Mouse (Mus musculus) intestine, embryonic 15.5 days (tissue): ENCODE measurements at regions not wholly inside any gene's neighbourhood (a gene's known extent, or its start where the extent isn't known, plus 50 kb on each side); places are given as distances from the start of the nearest gene placed in this dataset.

ENCODE experiments used
- ATAC-seq: fragments of 200-750 bp; cut with Nextera tagmentation; 2 replicates; pipeline ENCODE4 v1.8.0; 2017; ENCODE audit warnings: moderate TSS enrichment, moderate library complexity
- H3K27ac ChIP-seq: fragments of 300-500 bp; sonication (generic); 2 replicates; pipeline ENCODE4 v1.5.1; 2015; ENCODE audit warnings: mild to moderate bottlenecking, inconsistent platforms
- H3K27me3 ChIP-seq: fragments of 300-500 bp; sonication (generic); replicated peaks from 2 replicates; pipeline ENCODE4 v1.6.1; 2015; ENCODE audit warnings: inconsistent platforms
- H3K36me3 ChIP-seq: fragments of 300-500 bp; sonication (generic); 2 replicates; pipeline ENCODE4 v1.6.1; 2015; ENCODE audit warnings: inconsistent platforms
- H3K4me1 ChIP-seq: fragments of 300-500 bp; sonication (generic); replicated peaks from 2 replicates; pipeline ENCODE4 v1.6.1; 2015; ENCODE audit warnings: inconsistent platforms
- H3K4me2 ChIP-seq: fragments of 300-500 bp; sonication (generic); replicated peaks from 2 replicates; pipeline ENCODE4 v1.6.1; 2015; ENCODE audit warnings: mild to moderate bottlenecking, inconsistent platforms
- H3K4me3 ChIP-seq: fragments of 300-500 bp; sonication (generic); replicated peaks from 2 replicates; pipeline ENCODE4 v1.5.1; 2015; ENCODE audit warnings: inconsistent platforms
- H3K9ac ChIP-seq: fragments of 300-500 bp; sonication (generic); 2 replicates; pipeline ENCODE4 v1.6.1; 2015; ENCODE audit warnings: inconsistent platforms
- H3K9me3 ChIP-seq: fragments of 300-500 bp; sonication (generic); 2 replicates; pipeline ENCODE4 v1.6.1; 2016; ENCODE audit warnings: inconsistent platforms
- WGBS: fragments of 180-500 bp; shearing (Covaris S2); methylation state at CpG from one replicate; pipeline ENCODE4 v1.1.7; 2015; 5-methylcytosine and 5-hydroxymethylcytosine counted together

DNA sequence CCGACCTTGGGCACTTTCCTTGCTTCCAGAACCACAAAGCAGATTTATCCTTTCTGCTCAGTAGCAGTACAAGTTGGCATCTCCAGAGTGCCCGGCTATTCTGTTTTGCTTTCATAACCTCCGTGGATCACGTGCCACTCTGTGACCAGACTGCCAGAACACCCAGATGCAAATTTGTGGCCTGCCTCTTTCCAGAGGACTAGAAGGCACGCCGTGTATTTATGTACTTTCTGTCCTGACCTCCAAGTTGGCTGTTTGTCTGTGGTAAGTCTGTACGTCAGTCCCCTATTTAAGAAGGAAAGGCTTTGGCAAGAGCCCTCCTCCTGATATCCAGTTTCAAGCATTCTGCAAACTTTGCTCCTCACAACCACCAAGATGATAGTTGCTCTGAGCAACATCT, 319.6 kb upstream of the Dynlrb2 start:
- H3K9ac ChIP-seq: no peak overlapping the region
- no peak overlapping the region for H3K27ac ChIP-seq
- no peak overlapping the region for H3K4me3 ChIP-seq
- no peaks in the 10 kb centered on the region for H3K36me3 ChIP-seq
- H3K9me3 ChIP-seq: no peaks in the 10 kb centered on the region
- 87% methylated on average over 7 of the region's 7 CpGs for WGBS
- no peaks in the 10 kb centered on the region for H3K4me1 ChIP-seq
- no peak for ATAC-seq
- no peak overlapping the region for H3K4me2 ChIP-seq
- H3K27me3 ChIP-seq: no peaks in the 10 kb centered on the region

DNA sequence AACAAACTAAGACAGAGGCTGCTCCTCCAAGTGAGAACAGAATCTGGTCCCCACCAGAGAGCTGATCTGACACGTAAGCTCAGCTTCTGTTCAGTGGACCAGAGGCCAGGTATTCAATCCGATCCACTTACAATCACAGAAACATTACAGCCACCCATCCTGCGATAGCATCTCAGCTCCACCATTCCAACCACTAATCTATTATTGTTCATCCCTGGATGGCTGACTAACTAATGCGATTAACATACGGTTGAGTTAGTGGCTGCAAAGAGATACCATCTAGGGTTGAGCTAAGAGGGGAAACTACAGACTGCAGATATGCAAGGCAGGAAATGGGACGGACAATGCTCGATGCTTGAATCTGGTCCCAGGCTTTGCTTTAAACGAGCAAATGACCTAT, 320.5 kb upstream of the Dynlrb2 start:
- H3K9me3 ChIP-seq: no peaks in the 10 kb centered on the region

DNA sequence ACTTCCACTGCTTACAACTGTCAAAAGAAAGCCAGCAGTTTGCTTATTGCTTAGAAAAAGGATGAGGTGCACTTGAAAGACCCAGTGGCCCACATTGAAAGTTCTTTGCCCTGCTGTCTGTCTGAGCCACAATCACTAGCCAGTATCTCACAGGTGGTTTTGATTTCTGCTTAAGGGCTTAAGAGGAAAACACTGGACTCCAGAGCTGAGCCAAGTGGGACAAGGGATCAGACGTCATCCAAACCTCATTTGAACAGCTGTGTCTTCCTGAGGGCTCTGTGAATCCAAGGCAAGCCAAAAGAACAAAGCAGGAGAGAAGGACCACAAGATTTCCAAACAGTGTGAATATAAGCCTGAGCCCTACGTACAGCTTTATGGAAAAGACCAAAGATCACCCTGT, 326.8 kb upstream of the Dynlrb2 start:
- no peak overlapping the region for H3K9ac ChIP-seq
- H3K4me1 ChIP-seq: no peaks in the 10 kb centered on the region
- no peak overlapping the region for H3K27ac ChIP-seq
- no peaks in the 10 kb centered on the region for H3K27me3 ChIP-seq
- 62% methylated on average over 2 of the region's 2 CpGs for WGBS
- H3K36me3 ChIP-seq: no peaks in the 10 kb centered on the region
- no peaks in the 10 kb centered on the region for H3K9me3 ChIP-seq
- H3K4me2 ChIP-seq: no peak overlapping the region
- no peak overlapping the region for H3K4me3 ChIP-seq
- no peak for ATAC-seq

More for the DNA sequence above, 320.5 kb upstream of the Dynlrb2 start:
- Histone ChIP-seq H3K36me3 (no peaks in the 10 kb centered on the region), H3K4me1 (no peaks in the 10 kb centered on the region), H3K27me3 (no peaks in the 10 kb centered on the region), H3K4me3 (no peak overlapping the region), H3K4me2 (no peak overlapping the region), H3K9ac (no peak overlapping the region), H3K27ac (no peak overlapping the region)
- WGBS: 78% methylated on average over 8 of the region's 8 CpGs
- ATAC-seq: no peak

DNA sequence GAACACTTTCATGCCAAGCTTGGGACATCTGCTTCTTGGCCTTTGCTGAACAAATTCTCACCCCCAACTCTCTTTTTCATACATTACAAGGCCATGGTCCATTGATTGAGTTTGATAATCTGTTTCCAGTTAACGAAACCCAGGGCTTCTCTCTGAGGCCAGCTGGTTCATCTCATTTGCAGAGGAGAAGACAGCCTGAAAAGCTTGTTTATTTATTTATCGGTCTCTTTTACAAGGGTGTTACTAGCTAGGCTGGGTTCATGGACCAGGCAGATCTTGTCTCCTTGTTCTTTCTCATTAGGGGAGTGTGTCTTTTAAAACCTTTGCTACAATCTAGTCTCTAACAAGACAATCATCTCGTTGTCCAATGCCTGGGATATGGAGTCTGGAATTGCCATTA, 329.9 kb upstream of the Dynlrb2 start:
- Histone ChIP-seq H3K4me1 (no peaks in the 10 kb centered on the region), H3K4me3 (no peak overlapping the region), H3K36me3 (no peaks in the 10 kb centered on the region), H3K9me3 (no peaks in the 10 kb centered on the region), H3K27me3 (no peaks in the 10 kb centered on the region), H3K9ac (no peak overlapping the region), H3K4me2 (no peak overlapping the region), H3K27ac (no peak overlapping the region)
- WGBS: 42% methylated on average over 3 of the region's 3 CpGs
- ATAC-seq: no peak

DNA sequence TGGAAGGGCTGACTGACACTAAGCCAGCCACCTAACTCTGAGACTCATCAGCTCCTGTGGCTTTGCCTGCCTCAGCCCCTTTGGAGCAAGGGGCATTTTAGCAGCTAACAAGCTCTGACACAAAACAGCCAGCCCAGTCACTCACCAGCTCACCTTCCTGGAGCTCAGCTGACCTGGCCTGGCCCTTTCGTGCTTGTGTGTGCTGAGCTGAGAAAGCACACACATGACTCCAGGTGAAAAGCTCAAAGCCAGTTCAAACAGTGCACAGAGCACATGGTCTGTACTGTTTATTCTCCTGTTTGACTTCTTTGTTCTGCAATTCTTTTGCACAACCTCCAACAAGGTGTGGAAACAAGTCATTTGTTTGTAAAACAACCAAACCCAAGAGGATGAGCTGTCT, 330.8 kb upstream of the Dynlrb2 start:
- ATAC-seq: no peak
- H3K4me3 ChIP-seq: no peak overlapping the region
- H3K9ac ChIP-seq: no peak overlapping the region
- H3K4me1 ChIP-seq: no peaks in the 10 kb centered on the region
- H3K27me3 ChIP-seq: no peaks in the 10 kb centered on the region
- no peaks in the 10 kb centered on the region for H3K36me3 ChIP-seq
- H3K9me3 ChIP-seq: no peaks in the 10 kb centered on the region
- 51% methylated on average over 1 of the region's 1 CpGs for WGBS
- H3K4me2 ChIP-seq: no peak overlapping the region
- H3K27ac ChIP-seq: no peak overlapping the region

DNA sequence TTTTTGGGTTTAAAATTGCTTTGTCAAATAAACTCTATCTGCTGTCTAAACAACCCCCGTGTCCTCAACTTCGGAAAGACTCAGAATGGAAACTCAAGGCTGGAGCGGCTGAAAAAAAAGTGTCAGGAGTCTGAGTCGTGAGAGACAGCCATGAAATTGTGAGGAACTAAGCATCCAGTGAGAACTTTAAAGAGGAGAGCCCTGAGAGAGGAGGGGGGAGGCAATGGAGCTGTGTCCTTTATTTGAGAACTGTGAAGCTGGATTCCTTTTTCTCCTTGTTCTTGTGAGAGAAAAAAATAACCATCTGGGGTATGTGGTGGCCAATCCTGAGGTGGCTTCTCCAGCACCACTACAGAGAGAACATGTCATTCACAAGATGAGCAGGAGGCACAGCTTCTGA, 336.9 kb upstream of the Dynlrb2 start:
- 40% methylated on average over 4 of the region's 4 CpGs for WGBS
- ATAC-seq: no peak
- H3K36me3 ChIP-seq: no peaks in the 10 kb centered on the region
- no peak overlapping the region for H3K4me2 ChIP-seq
- H3K9ac ChIP-seq: no peak overlapping the region
- no peak overlapping the region for H3K4me3 ChIP-seq
- H3K27ac ChIP-seq: no peak overlapping the region
- H3K9me3 ChIP-seq: no peaks in the 10 kb centered on the region
- H3K4me1 ChIP-seq: no peaks in the 10 kb centered on the region
- no peaks in the 10 kb centered on the region for H3K27me3 ChIP-seq

DNA sequence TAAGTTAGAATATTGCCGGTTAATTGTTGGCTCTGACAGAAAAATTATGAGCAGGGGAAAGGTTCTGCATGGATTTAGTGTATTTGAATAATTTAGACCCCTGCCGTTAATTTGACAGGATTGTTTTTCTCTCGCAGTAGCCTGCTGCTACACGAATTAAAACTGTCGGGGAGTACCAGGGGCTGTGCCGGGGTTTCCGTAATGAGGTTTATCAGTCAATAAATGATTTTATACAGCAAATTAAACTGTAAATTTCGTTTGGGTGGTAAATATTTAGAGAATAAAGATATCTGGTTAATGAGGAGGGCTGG, 339.8 kb upstream of the Dynlrb2 start:
- Histone ChIP-seq H3K4me1 (no peaks in the 10 kb centered on the region), H3K4me3 (no peak overlapping the region), H3K9me3 (no peaks in the 10 kb centered on the region), H3K9ac (no peak overlapping the region), H3K36me3 (no peaks in the 10 kb centered on the region), H3K4me2 (no peak overlapping the region), H3K27ac (no peak overlapping the region), H3K27me3 (no peaks in the 10 kb centered on the region)
- no peak for ATAC-seq
- 28% methylated on average over 8 of the region's 8 CpGs for WGBS

DNA sequence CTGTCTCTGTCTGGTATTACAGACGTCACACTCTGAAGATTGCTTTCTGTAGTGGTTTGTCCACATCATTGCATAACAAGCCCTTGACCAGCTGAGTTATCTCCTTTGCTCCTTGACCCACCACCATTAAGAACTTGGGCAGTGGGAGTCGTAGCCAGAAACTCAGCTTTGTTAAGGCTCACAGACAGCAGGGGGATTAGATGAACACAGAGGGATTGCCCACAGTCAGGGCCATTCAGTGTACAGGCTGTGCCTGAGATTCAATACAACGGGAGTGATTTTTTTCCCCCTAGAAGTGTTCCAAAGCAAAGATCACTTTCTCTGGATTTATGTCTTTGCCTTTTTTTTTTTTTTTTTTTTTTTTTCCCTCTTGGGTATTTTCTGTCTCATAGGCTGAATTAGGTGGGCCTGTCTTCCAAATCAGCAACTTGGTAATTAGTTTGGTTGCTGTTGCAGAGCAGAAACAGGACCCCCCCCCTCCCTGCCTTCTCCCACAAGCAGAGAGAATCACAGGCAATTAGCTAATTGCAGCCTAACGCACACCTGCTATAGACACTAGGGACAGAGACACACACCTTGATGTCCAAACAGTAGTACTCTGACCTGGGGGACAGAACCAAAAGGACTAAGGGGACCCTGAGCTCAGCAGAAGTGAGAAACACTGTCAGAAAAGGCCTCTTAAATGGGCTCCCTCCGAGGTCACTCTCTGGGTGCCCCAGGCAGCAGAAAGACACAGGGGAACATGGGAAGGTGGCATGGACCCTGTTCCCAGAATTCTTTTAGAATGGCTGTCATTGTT, 340.4 kb upstream of the Dynlrb2 start:
- no peak overlapping the region for H3K4me2 ChIP-seq
- no peak overlapping the region for H3K9ac ChIP-seq
- 58% methylated on average over 5 of the region's 5 CpGs for WGBS
- H3K9me3 ChIP-seq: no peaks in the 10 kb centered on the region
- no peaks in the 10 kb centered on the region for H3K36me3 ChIP-seq
- H3K4me3 ChIP-seq: no peak overlapping the region
- no peak overlapping the region for H3K27ac ChIP-seq
- no peak for ATAC-seq
- H3K4me1 ChIP-seq: no peaks in the 10 kb centered on the region
- no peaks in the 10 kb centered on the region for H3K27me3 ChIP-seq

DNA sequence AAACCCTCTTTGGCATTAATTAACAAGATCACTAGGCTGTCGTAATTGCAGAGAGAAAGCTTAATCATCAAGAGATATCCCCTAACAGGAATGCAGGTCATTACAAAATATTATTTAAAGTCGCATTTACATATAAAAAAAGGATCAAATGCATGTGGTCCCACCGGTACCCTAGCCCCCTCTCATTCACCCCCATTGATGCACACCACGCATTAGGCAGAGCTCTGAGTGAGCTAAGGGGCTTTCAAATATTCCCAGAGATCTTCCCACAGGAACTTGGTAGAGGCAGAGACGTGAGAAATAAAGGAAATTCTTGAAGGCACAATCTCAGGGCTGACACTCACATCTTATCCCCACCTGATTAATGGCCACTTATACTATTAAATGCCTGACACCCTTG, 343.8 kb upstream of the Dynlrb2 start:
- H3K36me3 ChIP-seq: no peaks in the 10 kb centered on the region
- no peak for ATAC-seq
- H3K4me3 ChIP-seq: no peak overlapping the region
- no peaks in the 10 kb centered on the region for H3K27me3 ChIP-seq
- no peak overlapping the region for H3K27ac ChIP-seq
- no peaks in the 10 kb centered on the region for H3K9me3 ChIP-seq
- no peak overlapping the region for H3K4me2 ChIP-seq
- H3K4me1 ChIP-seq: no peaks in the 10 kb centered on the region
- no peak overlapping the region for H3K9ac ChIP-seq
- 73% methylated on average over 5 of the region's 5 CpGs for WGBS

DNA sequence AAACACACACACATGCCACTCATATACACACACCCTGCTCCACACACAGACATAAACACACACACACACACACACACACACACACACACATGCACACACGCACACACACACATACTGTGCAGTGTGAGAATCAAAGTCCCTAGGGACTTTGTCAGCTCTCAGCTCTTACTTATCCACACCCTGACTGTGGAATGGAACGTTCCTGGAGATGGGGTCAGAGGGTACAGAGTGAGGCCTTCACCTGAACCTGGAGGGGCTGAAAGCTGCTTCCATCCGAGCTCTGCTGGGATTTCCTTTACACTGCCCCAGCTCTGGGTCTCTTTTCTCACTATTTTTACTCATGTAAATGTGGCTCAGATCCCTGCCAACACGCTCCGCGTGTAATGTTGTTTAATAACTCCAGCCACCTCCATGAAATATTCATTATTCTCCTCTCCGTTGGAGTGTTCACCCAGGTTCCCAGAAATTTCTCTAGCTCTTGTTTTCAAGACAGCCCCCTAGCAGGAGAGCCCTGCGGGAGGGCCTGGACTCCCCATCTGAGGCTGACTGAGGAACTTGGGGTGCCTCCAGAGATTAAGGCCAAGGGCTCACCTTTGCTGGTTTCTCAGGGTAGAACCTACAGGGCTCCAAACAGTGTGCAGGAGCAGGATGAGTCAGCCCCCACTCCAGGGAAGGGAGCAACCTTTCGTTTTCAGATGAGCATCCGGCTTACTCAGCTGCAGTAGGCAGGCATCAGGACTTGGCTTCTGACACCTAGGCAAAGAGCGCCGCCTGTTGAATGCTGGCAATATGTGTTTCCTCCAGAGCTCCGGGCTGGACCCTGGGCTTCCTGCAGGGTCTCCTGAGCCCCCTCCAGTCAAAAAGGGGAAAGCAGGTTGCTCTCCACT, 360.8 kb upstream of the Dynlrb2 start:
- Histone ChIP-seq H3K36me3 (no peaks in the 10 kb centered on the region), H3K9ac (no peak overlapping the region), H3K9me3 (no peaks in the 10 kb centered on the region), H3K4me2 (no peak overlapping the region), H3K4me1 (peaks cover 4% of the 10 kb centered on the region; the same call in 1 of the 2 replicates), H3K27me3 (no peaks in the 10 kb centered on the region), H3K27ac (no peak overlapping the region; the same call in 1 of the 2 replicates), H3K4me3 (no peak overlapping the region)
- peak; percentile 76 for ATAC-seq
- WGBS: 43% methylated on average over 13 of the region's 13 CpGs

DNA sequence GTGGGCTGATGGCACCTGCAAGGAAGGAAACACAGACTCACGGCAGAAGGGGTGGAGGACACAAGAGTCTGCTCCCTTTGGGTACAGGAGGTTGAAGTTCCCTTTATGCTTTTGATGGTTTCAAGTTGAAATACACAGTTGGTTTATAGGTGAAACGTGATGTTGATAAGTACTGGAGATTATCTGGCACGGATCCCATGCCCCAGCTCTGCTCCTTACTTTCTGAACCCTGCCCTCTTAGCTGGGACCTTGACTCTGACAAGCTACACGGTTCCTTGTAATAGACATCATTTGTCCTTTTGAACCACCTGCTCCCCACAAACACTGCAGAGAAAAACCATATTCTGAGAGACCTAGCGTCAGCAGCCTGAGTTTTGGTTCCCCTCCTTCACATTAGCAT, 363.4 kb upstream of the Dynlrb2 start:
- no peaks in the 10 kb centered on the region for H3K27me3 ChIP-seq
- H3K4me1 ChIP-seq: peaks cover 4% of the 10 kb centered on the region; the same call in 1 of the 2 replicates
- no peak overlapping the region for H3K4me3 ChIP-seq
- H3K9ac ChIP-seq: no peak overlapping the region
- H3K27ac ChIP-seq: no peak overlapping the region
- 66% methylated on average over 5 of the region's 5 CpGs for WGBS
- H3K4me2 ChIP-seq: no peak overlapping the region
- no peaks in the 10 kb centered on the region for H3K36me3 ChIP-seq
- H3K9me3 ChIP-seq: no peaks in the 10 kb centered on the region
- ATAC-seq: peak; percentile 64

DNA sequence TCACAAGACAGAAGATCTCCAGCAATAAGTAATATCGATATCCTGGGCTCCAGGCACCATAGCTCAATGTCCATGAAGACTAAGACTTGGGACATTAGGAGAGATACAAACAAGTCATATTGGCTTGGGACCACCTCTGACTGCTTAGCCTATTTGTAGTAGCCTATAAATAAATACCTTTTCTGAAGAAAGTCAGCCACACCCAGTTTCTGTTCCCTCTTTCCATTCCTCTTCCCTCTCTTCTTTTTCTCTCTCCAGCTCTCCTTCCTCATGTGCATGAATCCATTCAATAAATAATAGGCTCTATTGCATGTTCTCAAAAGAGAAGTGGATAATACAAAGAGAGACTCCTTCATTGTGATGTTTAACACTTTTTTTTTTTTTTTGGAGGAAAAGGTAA, 364.8 kb upstream of the Dynlrb2 start:
- no peak for ATAC-seq
- Histone ChIP-seq H3K27ac (no peak overlapping the region), H3K4me1 (peaks cover 4% of the 10 kb centered on the region; the same call in 1 of the 2 replicates), H3K27me3 (no peaks in the 10 kb centered on the region), H3K9ac (no peak overlapping the region), H3K9me3 (no peaks in the 10 kb centered on the region), H3K4me2 (no peak overlapping the region), H3K36me3 (no peaks in the 10 kb centered on the region), H3K4me3 (no peak overlapping the region)
- 100% methylated on average over 1 of the region's 1 CpGs for WGBS

DNA sequence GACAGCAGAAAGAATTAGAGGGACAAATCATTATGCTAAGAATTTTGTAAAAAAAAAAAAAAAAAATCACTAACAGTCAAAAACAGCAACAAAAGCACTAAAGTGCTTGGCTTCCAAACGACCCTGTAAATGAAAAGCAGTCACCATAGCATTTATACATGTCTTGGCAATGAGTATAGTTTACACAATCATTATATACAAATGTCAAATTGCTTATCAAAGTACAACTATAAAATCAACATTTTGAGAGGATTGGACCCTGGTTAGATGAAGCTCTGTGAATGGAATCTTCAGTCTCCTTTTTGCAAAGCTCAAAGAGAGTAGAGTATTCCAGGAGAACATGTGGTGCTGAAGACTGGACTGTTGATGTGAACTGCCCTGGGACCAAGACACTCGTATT, 367.0 kb upstream of the Dynlrb2 start:
- Histone ChIP-seq H3K27ac (no peak overlapping the region), H3K9me3 (no peaks in the 10 kb centered on the region), H3K4me2 (no peak overlapping the region), H3K27me3 (no peaks in the 10 kb centered on the region), H3K9ac (no peak overlapping the region), H3K4me3 (no peak overlapping the region), H3K36me3 (no peaks in the 10 kb centered on the region), H3K4me1 (no peaks in the 10 kb centered on the region)
- WGBS: 54% methylated on average over 2 of the region's 2 CpGs
- no peak for ATAC-seq
